Mouse (Mus musculus): ENCODE results near the gene Capn2.

Gene Capn2

DNA sequence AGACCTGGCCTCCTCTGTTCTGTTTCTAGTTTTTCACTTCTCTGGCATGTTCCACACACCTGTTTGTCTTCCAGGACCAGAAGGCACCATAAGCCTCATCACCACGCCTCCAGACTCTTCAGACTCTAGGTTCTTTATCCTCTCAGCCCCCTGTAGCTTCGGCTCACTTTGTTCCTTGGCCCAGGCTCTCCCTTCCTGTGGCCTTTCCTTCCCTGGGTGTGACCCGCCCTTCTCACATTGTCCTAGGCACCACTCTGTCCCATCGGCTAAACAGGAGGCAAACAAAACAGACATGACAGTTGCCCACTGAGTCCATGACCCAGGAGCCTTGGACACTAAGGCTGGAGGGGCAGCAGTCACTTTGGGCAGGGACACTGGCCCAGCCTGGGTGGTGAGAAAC, 17.2 kb downstream of the Capn2 start:
- DNase-seq = peak in 1 of 2 experiments; percentile 62

DNA sequence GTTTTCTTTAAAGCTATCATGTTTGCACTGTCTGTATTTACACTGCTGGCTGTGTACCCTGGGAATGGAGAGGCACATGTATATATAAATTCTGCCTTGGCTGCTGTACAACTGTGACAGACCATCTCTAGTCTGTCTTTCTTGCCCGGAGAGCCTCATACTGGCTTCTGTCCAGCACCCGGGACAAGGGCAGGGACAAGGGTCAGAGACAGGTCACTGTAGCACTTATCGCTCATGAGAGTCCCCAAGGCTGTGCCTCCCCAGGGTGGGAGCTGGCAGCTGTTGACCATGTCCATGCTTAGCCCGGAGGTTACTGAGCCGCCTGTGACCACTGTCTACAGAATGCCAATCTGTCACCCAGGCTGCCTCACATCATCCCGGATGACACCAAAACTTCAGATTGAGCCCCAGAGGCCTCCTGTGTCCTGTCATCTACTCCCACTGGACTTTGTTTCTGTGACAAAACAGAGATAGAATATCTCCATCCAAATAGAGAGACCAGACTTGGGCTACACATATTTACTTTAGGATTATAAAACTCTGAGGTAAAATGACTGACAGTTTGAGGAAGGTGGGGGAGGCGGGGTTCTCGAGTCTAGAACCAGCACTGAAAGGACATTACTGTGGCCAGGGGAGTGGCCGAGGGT, 17.8 kb downstream of the Capn2 start:
- peak; percentile 68 to 80 for DNase-seq

DNA sequence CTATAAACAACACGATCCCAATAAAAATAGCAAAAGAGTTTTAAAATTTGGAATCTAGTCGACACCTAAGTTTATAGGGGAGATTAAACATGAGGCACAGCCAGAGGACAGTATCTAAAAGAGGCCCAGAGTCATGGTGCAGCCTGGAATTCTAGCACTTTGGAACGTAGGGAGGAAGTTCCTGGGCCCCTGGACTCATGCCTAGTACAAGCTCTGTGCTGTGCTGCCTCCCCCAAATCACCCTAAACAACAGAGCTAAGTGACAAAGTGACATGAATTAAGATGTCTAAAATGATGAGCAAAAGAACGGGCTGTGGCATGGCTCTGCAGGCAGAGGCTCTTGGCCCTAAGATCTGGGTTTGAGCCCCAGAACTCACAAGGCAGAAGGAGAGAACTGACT, 19.7 kb downstream of the Capn2 start:
- DNase-seq = peak; percentile 59 to 73

DNA sequence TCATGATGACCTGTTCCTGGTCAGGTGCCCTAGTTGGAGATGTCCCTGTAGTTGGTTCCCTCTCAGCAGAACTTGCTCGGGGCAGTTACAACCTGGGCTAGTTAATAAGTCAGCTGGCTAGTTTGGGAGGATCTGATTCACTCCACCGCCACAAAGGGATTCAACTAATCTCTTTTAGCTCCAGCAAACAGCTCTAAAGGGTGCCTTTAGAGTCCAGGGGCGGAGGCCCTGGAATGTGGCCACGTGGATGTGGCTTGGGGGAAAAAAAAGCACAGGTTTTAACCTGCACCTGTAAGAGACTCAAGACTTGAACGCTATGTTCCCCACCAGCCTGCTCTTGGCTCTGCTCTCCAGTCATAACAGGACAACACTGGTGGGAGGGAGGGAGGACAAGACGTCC, 20.7 kb downstream of the Capn2 start:
- DNase-seq = peak; percentile 60 to 89

DNA sequence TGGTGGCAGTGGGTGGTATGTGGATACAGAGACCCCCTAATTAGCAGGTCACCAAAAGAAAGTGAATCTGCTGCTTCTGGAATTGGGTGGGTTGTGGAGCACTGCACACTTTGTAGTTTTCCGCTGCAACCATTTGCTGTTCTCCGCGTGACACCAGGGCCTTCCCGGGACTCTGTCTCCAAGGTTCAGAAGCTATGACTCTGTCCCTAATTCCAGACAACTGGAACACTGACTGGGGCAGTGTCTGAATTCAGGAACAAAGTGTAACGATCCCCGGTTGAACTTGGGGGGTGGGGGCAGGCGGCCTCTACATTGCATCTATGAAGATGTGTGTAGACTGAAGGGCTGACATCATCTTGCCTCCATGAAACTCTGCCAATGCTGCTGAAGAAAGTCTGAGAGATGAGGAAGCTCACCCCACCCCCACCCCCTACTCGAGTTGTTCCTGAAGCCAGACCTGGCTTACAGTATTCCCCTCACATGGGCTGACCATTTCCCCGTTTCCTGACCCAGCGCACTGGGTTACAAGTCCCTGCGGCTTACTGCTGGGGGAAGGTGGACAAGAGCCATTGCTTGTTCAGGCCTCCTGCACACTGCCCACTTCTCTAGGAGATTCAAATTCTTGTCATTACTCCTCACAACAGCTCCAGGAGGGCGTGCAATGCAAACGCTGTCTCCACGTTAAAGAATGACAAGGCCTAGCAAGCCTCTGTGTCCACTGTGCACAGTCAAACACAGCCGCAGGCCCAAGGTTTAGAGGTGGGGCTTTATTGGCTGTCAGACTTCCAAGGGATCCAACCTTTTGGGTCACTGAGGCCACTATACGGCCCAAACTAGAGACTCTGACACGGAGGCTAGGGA, 22.9 kb downstream of the Capn2 start:
- peak in 1 of 2 experiments; percentile 72 for DNase-seq

DNA sequence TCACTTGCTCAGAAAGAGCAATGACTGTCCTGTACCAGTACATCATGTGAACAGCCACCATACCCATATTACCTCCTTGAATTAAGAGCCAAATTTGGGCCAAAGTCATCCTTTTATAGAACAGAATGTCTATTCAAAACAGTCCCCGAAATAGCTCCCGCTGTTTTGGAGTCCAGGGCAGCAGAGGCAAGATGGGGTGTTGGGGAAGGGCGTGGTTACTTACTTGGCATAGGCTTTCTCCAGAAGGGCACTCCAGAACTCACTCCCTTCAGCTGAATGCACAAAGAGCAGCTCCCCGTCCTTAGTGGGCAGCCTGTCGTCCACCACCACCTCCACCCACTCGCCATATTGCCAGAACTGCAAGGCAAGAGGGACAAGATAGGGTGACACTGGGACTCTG, 25.6 kb downstream of the Capn2 start:
- no peak for DNase-seq

DNA sequence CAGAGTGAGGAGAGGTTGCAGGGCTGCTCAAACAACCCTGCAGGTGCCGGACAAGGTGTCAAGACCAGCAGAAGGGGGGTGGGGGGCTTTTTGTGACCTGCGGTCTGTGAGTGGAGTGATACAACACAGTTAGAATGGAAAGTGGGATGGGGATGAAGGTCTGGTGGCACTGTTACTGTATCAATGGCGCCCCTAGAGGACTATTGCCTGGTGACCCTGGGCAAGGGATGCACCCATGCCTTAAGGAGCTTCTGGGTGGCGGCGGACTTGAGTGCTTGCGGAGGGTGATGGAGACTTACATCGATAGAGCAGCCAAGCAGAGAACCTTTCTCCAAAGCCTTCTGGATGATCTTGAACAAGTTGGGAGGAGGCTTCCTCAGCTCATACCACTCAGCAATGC, 26.8 kb downstream of the Capn2 start:
- no peak for DNase-seq

DNA sequence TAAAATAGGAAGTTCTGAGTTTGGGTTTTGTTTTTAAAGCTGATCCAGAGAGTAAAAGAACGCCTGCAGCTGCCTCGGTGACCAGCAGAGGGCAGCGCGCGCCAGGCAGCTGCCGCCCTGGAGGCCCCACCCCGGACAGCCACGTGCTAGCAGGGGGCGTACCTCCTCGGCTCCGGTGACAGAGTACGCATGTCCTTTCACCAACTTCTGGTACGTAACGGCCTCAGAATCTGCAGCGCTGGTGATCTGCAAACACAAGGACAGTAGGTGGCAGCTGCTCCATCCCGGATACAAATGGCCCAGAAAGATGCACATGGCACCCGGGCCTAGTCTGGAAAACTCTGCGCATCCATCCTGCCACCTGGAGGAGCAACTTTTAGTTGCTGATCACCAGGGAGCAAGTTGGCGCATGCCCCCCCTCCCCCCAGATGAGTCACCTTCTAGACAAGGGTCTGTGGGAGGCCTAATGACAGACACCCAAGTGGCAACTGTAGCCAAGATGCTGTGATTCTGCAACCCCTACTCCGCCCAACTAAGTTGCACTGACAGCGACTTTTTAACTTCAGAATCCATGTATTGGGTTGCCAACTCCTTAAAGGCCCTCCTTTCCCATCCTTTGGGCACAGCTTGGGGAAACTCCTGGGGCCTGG, 27.5 kb downstream of the Capn2 start:
- peak; percentile 94 to 97 for DNase-seq

DNA sequence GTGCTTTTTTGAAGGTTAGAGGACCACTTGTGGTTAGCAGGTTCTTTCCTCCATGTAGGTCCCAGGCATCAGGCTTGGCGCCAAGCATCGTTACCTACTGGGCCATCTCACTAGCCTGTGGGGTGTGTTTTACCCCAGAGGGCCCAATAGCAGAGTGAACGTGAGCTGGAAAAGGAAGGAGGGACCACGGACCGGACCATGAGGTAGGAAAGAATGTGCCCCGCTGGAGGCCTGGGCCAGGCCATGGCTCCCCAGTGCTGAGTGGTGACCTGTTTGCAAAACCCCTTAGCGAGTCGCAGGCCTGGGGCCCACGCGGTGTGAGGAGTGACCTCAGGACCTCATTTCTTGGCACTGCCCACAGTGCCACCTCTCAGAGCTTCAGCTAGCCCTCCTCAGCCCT, 28.9 kb downstream of the Capn2 start:
- DNase-seq = peak in 1 of 2 experiments; percentile 79

DNA sequence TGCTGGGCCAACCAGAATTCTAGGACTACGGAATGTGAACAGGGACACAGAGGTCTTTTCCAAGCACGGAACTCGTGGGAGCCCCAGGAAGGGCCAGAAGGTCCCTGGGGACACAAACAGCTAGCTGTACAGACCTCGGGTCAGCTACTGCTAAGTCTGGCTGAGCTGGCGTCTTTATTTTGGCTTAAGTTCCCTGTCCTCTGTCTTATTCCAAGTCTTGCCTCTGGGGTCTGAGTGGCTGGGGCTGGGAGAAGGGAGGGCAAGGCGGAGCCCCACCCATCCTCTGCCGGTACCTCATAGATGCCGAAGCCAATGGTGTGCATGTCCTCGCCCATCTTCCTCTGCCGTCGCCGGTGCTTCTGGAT, 33.5 kb downstream of the Capn2 start:
- peak; percentile 64 to 85 for DNase-seq

DNA sequence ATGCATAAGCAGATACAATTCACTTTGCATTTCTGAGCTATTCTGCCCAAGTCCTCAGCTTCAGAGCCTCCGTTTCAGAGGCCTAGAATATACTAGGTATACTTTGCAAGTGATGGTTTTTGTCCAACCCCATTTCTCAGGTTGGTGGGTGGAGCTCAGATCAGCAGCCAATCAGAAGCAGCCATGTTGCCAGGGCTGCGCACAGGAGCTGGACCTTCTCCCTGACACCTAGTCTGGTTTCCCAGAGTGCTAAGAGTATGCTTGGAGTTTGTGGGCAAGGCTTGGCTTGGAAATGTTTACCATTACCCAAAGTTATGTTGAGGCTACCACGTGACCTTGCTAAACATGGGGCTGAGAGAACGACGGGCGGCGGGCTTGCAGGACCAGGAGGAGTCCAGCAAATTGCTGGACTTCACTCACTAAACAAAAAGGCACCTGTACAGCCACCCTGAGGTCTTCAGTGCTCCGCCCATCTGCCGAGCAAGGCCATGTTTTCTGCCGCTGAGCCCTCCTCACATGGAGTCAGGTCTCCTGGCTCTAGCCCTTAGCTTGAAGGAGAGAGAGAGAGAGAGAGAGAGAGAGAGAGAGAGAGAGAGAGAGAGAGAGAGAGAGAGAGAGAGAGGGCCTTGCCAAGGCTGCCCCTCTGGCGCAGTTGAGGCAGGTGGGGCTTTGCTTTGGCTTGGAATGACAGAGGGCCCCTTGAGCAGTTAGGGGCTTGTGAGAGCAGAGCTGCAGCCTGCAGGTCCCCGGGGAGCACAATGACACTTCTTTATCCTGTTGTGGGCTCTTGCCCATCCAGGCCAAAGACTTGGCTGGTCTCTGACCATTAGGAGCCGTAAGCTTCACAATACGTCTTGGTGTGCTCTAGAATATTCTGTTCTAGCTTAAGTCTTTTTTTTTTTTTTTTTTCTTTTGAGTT, 34.2 kb downstream of the Capn2 start:
- peak in 1 of 2 experiments; percentile 55 for DNase-seq

DNA sequence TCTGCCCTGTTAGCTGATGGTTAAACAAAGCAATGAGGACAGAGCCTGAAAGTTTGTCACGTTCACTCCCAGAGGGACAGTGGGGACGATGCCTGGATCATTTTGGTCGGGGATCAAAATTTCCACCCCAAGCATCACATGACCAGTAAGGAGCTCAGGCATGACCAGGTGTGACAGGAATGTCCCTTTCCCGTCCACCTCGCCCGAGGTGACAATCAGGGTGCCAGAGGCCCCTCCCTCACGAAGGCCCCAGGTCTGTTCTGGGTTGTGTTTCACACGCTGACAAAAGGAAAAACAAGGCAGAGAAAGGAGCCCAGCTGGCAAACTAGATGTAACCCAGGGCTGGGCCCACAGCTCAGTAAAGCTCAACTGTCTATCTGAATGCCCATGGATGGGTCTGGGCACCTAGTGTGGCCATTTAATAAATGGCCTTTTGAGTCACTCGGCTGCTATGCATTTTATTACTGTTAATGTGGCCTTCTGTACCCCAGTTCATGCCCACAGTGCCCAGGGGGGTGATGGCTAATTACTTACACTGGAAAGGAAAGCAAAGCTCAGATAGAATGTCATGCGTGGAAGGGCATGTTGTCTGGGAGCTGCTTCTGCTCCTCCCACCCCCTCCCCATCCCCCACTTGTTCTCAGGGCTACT, 35.6 kb downstream of the Capn2 start:
- DNase-seq = peak; percentile 59 to 86

DNA sequence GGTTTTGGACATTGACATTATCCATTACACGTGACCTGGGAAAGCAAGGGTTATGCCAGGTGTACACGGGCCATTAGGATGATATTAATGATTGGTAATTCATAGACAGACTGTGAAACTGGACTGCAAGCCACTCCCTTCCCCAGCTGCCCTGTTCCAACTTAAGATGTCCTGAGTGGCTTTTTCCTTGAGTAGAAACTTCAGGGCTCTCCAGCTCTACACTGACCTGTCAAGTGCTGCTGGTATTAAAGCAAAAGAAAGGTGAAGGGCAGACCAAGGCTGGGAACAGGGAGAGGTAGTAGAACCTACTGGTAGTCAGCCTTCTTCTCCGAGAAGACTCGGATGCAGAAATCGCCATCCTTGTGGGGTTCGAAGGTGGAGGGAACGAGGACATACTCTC, 36.3 kb downstream of the Capn2 start:
- no peak for DNase-seq

DNA sequence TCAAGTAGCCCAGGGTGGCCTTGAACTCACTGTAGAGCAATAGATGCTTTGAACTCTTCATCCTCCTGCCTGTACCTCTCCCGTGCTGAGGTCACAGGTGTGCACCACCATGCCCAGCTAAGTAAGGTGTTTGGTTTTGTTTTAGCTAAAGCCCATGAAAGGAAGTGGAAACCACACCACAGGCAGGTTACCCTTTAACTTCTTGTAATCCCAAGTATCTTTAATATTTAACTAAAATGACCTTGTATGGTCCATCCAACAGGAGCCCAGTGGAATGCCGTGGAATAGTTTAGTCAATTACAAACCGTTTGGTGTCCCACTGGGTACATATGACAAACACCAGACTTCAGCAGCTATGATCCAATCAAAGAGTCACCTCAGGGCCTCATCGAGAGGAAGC, 38.5 kb downstream of the Capn2 start:
- DNase-seq = peak in 1 of 2 experiments; percentile 86

DNA sequence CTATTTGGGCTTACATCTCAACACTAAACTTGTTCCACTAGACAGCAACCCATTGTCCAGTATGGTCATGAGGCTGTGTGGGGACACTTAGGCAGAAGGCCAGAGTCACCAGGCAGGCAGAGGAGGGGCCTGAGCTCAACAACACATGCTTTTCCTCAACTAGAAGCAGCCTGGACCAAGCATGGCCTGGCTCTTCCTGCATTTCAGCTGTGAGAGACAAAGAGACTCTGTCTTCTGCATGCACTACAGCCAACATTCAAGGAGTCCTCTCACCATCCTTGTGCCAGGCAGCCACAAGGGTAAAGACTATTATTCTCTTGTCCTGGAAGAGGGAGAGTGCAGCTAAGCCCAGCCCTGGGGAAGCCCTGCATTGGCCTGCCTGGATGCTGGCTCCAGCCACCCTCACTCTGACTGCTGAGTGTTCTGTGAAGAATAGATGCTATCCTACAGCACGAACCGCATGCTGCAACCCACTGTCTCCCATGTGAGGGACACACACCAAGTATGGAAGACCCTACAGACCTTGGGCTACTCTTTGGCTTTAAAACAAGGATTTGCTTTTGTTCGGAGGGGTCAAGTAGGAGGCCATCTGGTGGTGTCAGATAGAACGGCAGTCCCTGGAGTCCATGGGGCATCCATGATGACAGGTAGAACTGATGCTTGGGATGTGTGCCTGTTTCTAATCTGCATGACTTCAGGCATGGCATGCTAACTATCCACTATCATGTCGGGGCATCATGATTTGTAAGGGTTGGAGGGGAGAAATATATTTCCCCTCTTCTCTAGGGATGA, 42.2 kb downstream of the Capn2 start:
- no peak for DNase-seq

DNA sequence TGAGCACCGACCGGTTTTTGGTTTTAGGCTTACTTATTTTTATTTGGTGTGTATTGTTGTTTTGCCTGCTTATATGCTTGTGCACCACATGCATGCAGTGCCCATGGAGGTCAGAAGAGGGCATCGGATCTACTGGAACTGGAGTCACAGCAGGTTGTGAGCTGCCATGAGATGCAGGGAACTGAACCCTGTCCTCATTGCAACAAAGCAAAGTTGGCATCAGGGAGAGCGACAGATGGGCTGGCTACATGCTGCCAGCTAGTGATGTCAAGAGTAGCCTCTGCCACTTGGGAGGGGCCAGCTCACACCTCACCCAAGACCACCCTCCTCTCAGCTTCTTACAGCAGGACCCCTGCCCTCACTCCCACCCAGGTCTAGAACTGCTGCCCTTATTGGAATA, 51.4 kb downstream of the Capn2 start:
- DNase-seq = no peak

DNA sequence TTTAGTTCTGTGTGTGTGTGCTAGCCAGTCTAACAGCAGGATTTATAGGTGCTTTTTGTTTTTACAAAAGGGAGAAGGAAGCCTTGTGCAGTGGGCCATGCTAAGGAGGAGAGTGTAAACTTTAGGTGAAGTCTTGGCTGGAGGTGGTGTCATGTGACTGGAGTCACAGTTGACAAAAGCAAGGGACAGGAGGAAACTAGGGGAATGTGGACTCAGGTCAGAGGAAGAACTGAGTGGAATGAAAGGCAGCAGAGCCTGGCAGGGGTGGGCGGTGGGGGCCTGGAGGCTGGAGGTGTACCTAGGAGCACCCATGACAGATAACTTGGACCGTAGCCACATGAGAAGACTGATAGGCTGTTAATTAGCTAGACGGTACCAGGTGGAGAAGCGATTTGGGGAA, 52.1 kb downstream of the Capn2 start:
- DNase-seq = peak; percentile 69 to 75

DNA sequence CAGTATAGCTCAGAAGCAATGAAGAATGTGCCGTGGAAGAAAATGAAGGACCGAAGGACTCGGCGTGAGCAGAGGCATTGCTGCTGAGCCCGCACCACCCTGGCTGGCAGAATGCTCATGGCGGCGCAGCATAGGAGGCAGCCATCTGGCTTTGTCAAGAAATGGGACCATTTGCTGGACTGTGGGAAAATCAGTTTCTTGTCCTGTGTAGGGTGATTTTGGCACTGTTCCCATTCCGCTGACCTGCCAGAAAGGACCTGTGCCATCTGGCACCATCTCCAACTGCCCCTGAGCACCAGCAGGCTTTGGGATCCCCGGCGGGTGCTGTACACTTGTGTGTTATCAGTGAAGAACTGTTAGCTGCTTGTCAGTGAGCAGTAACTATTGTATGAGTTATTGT, 55.6 kb downstream of the Capn2 start:
- peak; percentile 71 to 81 for DNase-seq

DNA sequence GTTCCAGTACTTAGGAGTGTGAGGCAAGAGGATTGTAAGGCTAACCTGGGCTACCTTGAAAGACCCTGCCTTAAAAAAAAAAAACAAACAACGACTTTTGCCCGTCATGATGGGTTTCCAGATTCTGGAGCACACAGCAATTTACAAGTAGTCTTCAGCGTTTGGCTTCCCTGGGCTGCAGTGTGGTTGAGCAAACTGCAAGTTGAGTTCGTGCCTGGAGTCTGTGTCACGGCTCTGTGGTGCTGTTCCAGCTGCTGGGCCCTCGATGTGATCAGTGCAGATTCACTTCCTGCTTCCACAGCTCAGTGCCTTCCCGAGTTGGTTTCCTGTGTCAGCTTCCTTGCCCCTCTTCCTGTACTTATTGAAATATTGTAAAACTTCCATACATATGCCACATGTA, 56.1 kb downstream of the Capn2 start:
- peak in 1 of 2 experiments; percentile 66 for DNase-seq

DNA sequence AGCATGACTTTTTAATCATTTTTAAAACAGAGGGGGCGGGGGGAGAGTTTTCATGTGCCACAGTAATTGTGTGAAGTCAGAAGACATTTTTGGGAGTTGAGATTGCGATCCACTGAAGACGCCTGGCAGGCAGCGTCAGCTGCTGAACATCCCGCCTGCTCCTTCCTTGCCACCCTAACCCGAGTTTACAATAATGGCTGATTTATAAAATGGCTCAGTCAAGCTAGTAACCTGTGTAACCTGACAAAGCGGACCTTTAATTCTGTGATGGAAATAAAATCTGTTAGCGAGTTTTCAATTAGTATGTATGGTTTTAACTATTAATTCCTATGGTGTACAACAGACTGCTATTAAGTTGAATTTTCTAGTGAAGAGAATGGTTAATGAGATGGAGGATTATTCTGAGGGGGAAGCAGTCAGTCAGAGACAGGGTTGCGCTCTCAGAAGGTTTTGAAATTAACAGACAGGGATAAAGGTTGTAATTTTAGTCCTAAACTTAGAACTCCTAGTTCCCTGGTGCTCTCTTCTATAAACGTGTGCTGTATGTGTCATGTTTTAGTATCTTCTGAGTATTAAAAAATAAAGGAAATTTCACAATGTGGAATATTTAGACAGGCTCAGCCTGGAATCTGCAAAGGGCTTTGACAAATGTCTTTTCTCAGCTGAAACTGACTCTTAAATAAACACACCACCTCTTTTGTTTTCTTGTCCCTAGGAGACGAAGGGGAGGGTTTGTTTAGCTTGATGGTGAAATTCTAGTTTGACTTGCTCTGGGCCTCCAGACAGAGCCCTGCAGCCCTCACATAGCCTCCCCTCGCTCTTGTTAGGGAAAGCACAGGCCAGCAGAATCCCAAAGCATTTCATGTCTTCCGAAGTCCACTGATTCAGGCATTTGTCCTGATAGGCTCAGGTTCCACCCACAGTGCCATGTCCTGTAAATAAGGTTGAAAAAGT, 56.8 kb downstream of the Capn2 start:
- DNase-seq = no peak

Measured in kidney, postnatal 25 days (tissue).